Mouse (Mus musculus) heart, embryonic 14.5 days (tissue): ENCODE measurements around the gene Rgs14. TPM values are rescaled to one million over a fixed set of nuclear protein-coding genes. Genes with fewer than 3 reads are reported as not detected.

Experiments
- ATAC-seq: fragments of 200-750 bp; cut with Nextera tagmentation; 2 replicates; pipeline ENCODE4 v1.8.0; 2017; ENCODE audit warnings: low read depth, moderate TSS enrichment; ENCODE audit not compliant: insufficient number of reproducible peaks, insufficient read depth, low FRiP score
- H3K27ac ChIP-seq, 2 experiments: fragments of 200-500 bp in 1 of 2; fragments of 300-500 bp in 1 of 2; sonication (generic) in 1 of 2; replicated peaks in 1 of 2; 2 replicates each; pipeline ENCODE4 v1.5.1; 2012 to 2014; ENCODE audit warnings: low read depth in 2 of 2, low read length in 2 of 2, control low read depth in 1 of 2, mild to moderate bottlenecking in 1 of 2, mixed read lengths in 1 of 2; ENCODE audit not compliant: control insufficient read depth in 1 of 2, insufficient read depth in 1 of 2
- H3K27me3 ChIP-seq: fragments of 300-500 bp; sonication (generic); 2 replicates; pipeline ENCODE4 v1.6.1; 2014; ENCODE audit warnings: mild to moderate bottlenecking, low read length, control low read depth; ENCODE audit not compliant: control insufficient read depth, insufficient read depth
- H3K36me3 ChIP-seq: fragments of 300-500 bp; sonication (generic); 2 replicates; pipeline ENCODE4 v1.6.1; 2014; ENCODE audit warnings: mild to moderate bottlenecking, control low read depth, low read length, mixed read lengths; ENCODE audit not compliant: control insufficient read depth, insufficient read depth
- H3K4me1 ChIP-seq, 2 experiments: fragments of 200-500 bp in 1 of 2; fragments of 300-500 bp in 1 of 2; sonication (generic) in 1 of 2; 2 replicates each; pipeline ENCODE4 v1.6.1; 2012 to 2014; ENCODE audit warnings: low read length in 2 of 2, control low read depth in 1 of 2, mixed read lengths in 1 of 2; ENCODE audit not compliant: control insufficient read depth in 2 of 2, insufficient read depth in 2 of 2
- H3K4me2 ChIP-seq: fragments of 300-500 bp; sonication (generic); 2 replicates; pipeline ENCODE4 v1.6.1; 2014; ENCODE audit warnings: mild to moderate bottlenecking, low read length
- H3K4me3 ChIP-seq, 2 experiments: fragments of 200-500 bp in 1 of 2; fragments of 300-500 bp in 1 of 2; sonication (generic) in 1 of 2; 2 replicates each; pipeline ENCODE4 v1.5.1; 2012 to 2014; ENCODE audit warnings: low read length in 2 of 2, mild to moderate bottlenecking in 2 of 2, control low read depth in 1 of 2, low read depth in 1 of 2, moderate library complexity in 1 of 2; ENCODE audit not compliant: control insufficient read depth in 1 of 2, insufficient read depth in 1 of 2
- H3K9ac ChIP-seq: fragments of 300-500 bp; sonication (generic); 2 replicates; pipeline ENCODE4 v1.6.1; 2014; ENCODE audit warnings: mild to moderate bottlenecking, low read length
- H3K9me3 ChIP-seq: fragments of 300-500 bp; sonication (generic); 2 replicates; pipeline ENCODE4 v1.6.1; 2016; ENCODE audit warnings: low read length, control low read depth; ENCODE audit not compliant: control insufficient read depth
- WGBS: fragments of 180-500 bp; shearing (Covaris S2); extraction: QIAGEN DNeasy Blood & Tissue Kit; methylation state at CpG from one replicate; pipeline ENCODE4 v1.1.7; 2014; 5-methylcytosine and 5-hydroxymethylcytosine counted together
- polyA plus RNA-seq: library from polyadenylated mRNA; unstranded; fragments of >200 nt; fragmentation: Nextera tagmentation; extraction: Ambion mirVana; gene quantifications from 2 replicates; pipeline ENCODE4 v1.2.1, GENCODE M21; 2014

Rgs14 gene
- polyA plus RNA-seq, 1 experiment from 2014 or later: 0.45 TPM

DNA sequence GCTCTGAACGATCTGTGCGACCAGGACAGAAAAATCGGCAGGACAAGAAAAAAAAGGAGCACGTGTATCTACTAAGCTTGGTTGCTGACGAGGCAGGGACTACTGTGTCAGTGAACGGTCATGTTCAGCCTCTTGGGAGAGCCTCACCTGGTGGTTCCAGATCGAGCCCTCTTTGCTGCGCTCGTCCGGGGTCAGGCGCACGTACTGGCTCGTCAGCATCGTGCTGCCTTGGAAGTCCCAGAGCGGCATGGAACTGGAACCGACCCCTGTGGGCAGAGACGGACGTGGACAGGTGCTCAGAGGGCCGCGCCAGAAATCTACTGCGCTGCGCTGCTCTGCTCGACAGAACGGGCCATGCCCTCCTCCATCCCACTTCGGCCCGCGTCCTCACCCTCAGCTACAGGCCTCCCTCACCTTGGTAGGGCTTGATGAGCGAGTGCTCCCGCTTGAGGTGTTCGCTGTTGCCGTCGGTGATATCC lies 7.5 kb upstream of the Rgs14 start:
- H3K4me3 ChIP-seq: peak overlapping the region; percentile 90 to 95
- WGBS: 2% methylated on average over 32 of the region's 32 CpGs
- H3K9ac ChIP-seq: peak overlapping the region; percentile 94
- no peaks in the 10 kb centered on the region for H3K9me3 ChIP-seq
- peaks cover 3 to 13% of the 10 kb centered on the region in 2 experiments for H3K4me1 ChIP-seq
- peak overlapping the region; percentile 82 to 95 for H3K27ac ChIP-seq
- H3K36me3 ChIP-seq: peaks cover 36% of the 10 kb centered on the region
- peak overlapping the region; percentile 89 for H3K4me2 ChIP-seq
- no peaks in the 10 kb centered on the region for H3K27me3 ChIP-seq
- ATAC-seq: peak; percentile 7; the same call in 1 of the 2 replicates

DNA sequence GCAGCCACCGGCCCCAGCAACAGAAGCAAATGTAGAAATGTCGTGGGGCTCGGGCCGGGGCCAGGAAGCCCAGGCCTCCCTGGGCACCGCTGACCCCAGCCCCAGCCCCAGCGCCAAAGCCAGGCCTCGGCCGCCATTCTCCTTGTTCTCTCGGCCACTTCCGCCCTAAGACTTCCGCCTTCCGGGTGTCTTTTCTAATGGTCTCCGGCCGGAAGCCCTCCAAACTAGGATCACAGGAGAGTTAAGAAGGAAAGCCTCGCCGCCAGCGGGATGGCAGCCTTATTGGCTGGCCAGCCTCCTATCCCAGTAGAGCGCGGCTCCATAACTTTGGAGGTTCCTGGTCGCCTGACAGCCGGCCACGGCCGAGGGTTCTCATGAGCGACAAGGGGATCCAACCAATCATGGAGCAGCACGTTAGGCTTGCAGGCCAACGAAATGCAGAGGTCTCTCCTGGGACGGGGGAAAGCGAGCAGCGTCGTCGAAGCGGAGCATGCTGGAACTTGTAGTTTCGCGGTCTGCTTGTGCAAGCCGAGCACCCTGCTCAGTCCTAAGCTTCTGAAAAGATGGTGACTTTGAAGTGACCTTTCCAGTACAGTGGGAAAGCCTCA lies 7.0 kb upstream of the Rgs14 start, which contains the start of gene Lman2:
Gene Lman2 (minus strand): TSS at position 331 of the 608 bp plus-strand sequence.
- Histone ChIP-seq H3K27me3 (no peaks in the 10 kb centered on the region), H3K27ac (peak within 1 kb of the TSS; percentile 82 to 95), H3K4me2 (peak within 1 kb of the TSS; percentile 89), H3K4me1 (peaks cover 3 to 13% of the 10 kb centered on the region in 2 experiments), H3K9ac (peak within 1 kb of the TSS; percentile 94), H3K36me3 (peaks cover 35% of the 10 kb centered on the region), H3K4me3 (peak within 1 kb of the TSS; percentile 90 to 95), H3K9me3 (no peaks in the 10 kb centered on the region)
- under 1% methylated on average over 35 of the region's 35 CpGs for WGBS
- peak; percentile 97 for ATAC-seq

DNA sequence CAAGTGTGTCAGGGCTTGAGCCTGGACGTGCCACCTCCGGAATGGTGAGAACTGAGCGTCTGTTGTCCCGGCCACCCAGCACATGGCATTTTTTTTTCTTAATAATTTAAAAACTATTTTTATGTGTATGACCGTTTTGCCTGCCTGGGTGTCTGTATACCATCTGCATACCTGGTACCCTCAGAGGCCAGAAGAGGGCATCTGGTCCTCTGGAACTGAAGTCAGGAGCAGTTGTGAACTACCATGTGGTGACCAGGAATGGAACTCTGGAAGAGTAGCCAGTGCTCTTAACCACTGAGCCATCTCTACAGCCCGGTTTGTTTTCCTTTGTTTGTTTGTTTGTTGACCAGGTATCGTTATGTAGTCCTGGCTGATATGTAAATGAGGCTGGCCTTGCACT lies 1.1 kb upstream of the Rgs14 start:
- WGBS: 68% methylated on average over 7 of the region's 7 CpGs
- H3K4me2 ChIP-seq: no peak overlapping the region
- no peaks in the 10 kb centered on the region for H3K36me3 ChIP-seq
- H3K27ac ChIP-seq: no peak overlapping the region
- peaks cover 0 to 3% of the 10 kb centered on the region in 2 experiments; a peak in 1 of 4 replicates for H3K4me1 ChIP-seq
- no peak overlapping the region for H3K4me3 ChIP-seq
- no peak overlapping the region for H3K9ac ChIP-seq
- no peaks in the 10 kb centered on the region for H3K9me3 ChIP-seq
- ATAC-seq: no peak
- H3K27me3 ChIP-seq: peaks cover 21% of the 10 kb centered on the region

DNA sequence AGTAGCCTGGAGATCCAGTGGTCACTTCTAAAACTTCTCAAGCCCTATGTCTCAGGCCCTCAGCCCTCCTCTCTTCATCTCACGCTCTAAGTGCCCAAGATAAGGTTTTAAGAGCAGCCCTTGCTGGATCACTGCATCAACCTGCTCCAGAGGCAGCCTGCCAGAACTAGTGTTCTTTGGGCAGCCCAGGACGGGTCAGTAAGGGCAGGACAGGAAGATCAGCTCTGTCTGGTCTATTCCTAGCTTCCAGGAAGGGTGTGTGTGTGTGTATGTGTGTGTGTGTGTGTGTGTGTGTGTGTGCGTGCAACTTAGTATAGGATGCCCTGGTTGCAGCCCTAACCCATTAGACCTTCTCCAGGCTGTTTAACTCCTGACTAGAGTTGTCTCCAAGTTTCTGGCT lies 702 bp downstream of the Rgs14 start:
- WGBS: 17% methylated on average over 3 of the region's 3 CpGs
- H3K4me3 ChIP-seq: no peak overlapping the region
- peaks cover 36% of the 10 kb centered on the region for H3K27me3 ChIP-seq

DNA sequence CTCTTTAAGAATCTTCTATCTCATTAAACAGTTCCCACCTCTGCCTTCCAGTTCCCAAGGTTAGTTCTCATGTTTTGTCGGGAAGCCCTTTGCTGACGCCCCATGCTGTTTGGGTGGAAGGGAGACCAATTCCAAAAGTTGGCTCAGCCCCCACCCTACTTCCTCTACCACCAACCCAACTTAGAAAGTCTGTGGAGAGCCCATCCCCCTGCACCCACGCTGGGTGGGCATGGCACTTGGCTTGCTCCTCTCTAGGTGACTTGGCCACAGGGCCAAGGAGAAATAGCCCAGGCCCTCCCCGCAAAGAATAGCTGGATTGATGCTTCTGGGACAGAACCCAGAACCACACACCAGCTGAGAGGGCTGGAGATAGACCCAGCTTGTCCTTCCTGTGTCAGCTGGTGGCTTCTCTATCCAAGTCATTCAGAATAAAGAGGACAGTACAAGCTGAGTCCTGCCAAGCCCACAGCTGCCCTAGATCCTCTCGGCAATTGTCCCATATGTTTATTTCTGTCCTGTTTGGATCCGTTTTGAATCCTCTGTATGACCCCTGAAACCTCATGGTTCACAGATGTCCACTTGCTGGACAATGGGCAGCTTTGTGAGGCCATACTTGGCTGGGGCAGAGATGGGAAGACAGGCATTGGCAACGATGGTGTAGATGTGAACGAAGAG lies 1.6 kb downstream of the Rgs14 start:
- H3K27me3 ChIP-seq: peaks cover 40% of the 10 kb centered on the region
- no peak overlapping the region for H3K27ac ChIP-seq
- H3K4me2 ChIP-seq: no peak overlapping the region
- H3K4me1 ChIP-seq: peaks cover 0 to 3% of the 10 kb centered on the region in 2 experiments; a peak in 1 of 4 replicates
- WGBS: 66% methylated on average over 8 of the region's 8 CpGs
- ATAC-seq: no peak
- H3K9me3 ChIP-seq: no peaks in the 10 kb centered on the region
- no peak overlapping the region for H3K4me3 ChIP-seq
- no peaks in the 10 kb centered on the region for H3K36me3 ChIP-seq
- no peak overlapping the region for H3K9ac ChIP-seq

More for the DNA sequence above, 702 bp downstream of the Rgs14 start:
- no peaks in the 10 kb centered on the region for H3K9me3 ChIP-seq
- no peak overlapping the region for H3K4me2 ChIP-seq
- no peak overlapping the region for H3K27ac ChIP-seq
- H3K9ac ChIP-seq: no peak overlapping the region
- peaks cover 0 to 3% of the 10 kb centered on the region in 2 experiments; a peak in 1 of 4 replicates for H3K4me1 ChIP-seq
- H3K36me3 ChIP-seq: no peaks in the 10 kb centered on the region
- ATAC-seq: no peak

DNA sequence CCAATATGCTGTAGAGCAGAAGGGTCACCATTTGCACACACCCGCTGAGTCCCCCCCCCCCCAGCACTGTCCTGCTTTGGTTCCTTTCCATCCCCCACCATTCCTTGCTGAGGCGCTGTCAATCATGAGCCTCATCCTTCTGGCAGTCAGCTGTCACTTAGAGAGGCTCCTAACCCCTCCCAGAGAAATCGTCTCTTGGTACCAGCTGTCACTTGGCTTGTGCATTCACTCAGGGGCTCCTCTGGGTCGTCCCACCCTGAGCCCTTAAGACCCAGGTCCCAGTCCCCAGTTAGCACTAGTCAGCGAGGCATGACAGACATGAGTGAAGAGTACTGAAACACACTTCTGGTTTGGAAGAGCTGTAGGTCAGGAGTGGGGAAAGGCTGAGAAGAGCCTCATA lies 2.2 kb downstream of the Rgs14 start:
- no peak for ATAC-seq

DNA sequence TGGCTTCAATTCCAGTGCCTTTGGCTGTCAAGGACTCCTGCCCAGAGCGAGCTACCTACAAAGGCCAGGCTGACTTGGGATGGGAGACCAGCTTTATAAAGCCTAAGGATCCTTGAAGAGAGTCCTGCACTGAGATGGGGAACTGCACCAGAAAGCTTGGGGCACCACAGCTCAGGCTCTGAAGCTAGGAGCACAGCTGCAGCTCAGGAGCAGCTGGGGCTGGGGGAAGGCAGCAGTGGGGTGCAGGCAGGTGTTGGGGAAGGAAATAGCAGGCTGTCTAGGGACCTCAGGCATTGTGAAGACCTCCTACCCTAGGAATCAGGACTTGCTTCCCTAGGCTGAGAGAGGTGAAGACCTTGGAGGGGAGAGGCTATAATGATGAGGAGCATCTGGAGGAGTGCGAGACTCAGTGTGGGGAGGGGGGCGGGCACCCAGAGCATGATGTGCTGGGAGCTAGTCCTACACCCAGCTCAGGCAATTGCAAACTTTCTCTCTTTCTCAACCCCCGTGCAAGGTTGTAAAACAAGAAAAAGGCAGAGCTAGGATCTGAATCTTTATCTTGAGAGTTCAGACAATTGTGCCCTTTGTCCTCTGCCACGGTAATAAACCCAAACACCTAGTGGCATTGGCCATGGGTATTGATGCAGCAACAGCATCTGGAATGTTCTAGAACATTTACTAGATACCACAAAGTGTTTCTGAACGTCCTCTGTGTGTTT lies 4.8 kb downstream of the Rgs14 start:
- no peak overlapping the region for H3K4me2 ChIP-seq
- peaks cover 0 to 3% of the 10 kb centered on the region in 2 experiments; a peak in 2 of 4 replicates for H3K4me1 ChIP-seq
- no peaks in the 10 kb centered on the region for H3K36me3 ChIP-seq
- no peak overlapping the region for H3K9ac ChIP-seq
- peaks cover 63% of the 10 kb centered on the region for H3K27me3 ChIP-seq
- no peak overlapping the region for H3K4me3 ChIP-seq
- WGBS: 54% methylated on average over 6 of the region's 6 CpGs
- ATAC-seq: no peak
- no peaks in the 10 kb centered on the region for H3K9me3 ChIP-seq
- no peak overlapping the region for H3K27ac ChIP-seq

More for the DNA sequence above, 2.2 kb downstream of the Rgs14 start:
- H3K9me3 ChIP-seq: no peaks in the 10 kb centered on the region
- H3K27me3 ChIP-seq: peaks cover 40% of the 10 kb centered on the region
- H3K4me2 ChIP-seq: no peak overlapping the region
- 44% methylated on average over 4 of the region's 5 CpGs for WGBS
- H3K4me3 ChIP-seq: no peak overlapping the region
- no peaks in the 10 kb centered on the region for H3K36me3 ChIP-seq
- peaks cover 0 to 3% of the 10 kb centered on the region in 2 experiments; a peak in 1 of 4 replicates for H3K4me1 ChIP-seq
- H3K9ac ChIP-seq: no peak overlapping the region
- no peak overlapping the region for H3K27ac ChIP-seq
